Mouse (Mus musculus) G1E (cell line): ENCODE measurements around the gene Ahnak2.

Experiments
- CTCF ChIP-seq: IDR thresholded peaks from 2 replicates; pipeline ENCODE4 v1.5.1; 2012; ENCODE audit warnings: low read depth, low read length, inconsistent platforms, mixed read lengths
- GATA1 ChIP-seq: IDR thresholded peaks from 2 replicates; pipeline ENCODE4 v1.6.1; 2012; ENCODE audit warnings: borderline replicate concordance, low read length, inconsistent platforms, mixed read lengths
- POLR2AphosphoS5 ChIP-seq: IDR thresholded peaks from 2 replicates; pipeline ENCODE4 v1.6.1; 2012; ENCODE audit warnings: low read depth, low read length, inconsistent platforms; ENCODE audit not compliant: insufficient replicate concordance
- TAL1 ChIP-seq: conservative IDR thresholded peaks from 2 replicates; pipeline ENCODE4 v1.6.1; 2012; ENCODE audit warnings: low read depth, low read length, inconsistent platforms, mixed read lengths

GRCm38 (mm10) chr12:112828501-112829243 lies 26.2 kb upstream of the Ahnak2 start:
- TF ChIP-seq CTCF (no peak), TAL1 (no peak), GATA1 (no peak), POLR2AphosphoS5 (no peak)
